Mouse (Mus musculus) cortical plate, adult 2 months (tissue): ENCODE results near the gene Nin. TPM values are rescaled to one million over a fixed set of nuclear protein-coding genes. Genes with fewer than 3 reads are reported as not detected.

Experiments
- H3K27ac ChIP-seq: fragments of 200-500 bp; 2 replicates; pipeline ENCODE4 v1.5.1; 2012; ENCODE audit warnings: low read length, control low read depth, inconsistent platforms; ENCODE audit not compliant: insufficient read depth
- H3K4me1 ChIP-seq: fragments of 200-500 bp; 2 replicates; pipeline ENCODE4 v1.6.1; 2011; ENCODE audit warnings: low read length; ENCODE audit not compliant: control insufficient read depth, insufficient read depth
- H3K4me3 ChIP-seq: fragments of 200-500 bp; 2 replicates; pipeline ENCODE4 v1.5.1; 2011; ENCODE audit warnings: mild to moderate bottlenecking, low read length, control low read depth; ENCODE audit not compliant: insufficient read depth
- CTCF ChIP-seq: fragments of 200-500 bp; IDR thresholded peaks from 2 replicates; pipeline ENCODE4 v1.5.1; 2011; ENCODE audit warnings: mild to moderate bottlenecking, control low read depth, low read length; ENCODE audit not compliant: insufficient read depth; ENCODE audit errors: extremely low read depth
- POLR2A ChIP-seq: fragments of 200-500 bp; IDR thresholded peaks from 2 replicates; pipeline ENCODE4 v1.6.1; 2011; ENCODE audit warnings: mild to moderate bottlenecking, low read length, control low read depth; ENCODE audit not compliant: insufficient read depth; ENCODE audit errors: extremely low read depth
- polyA plus RNA-seq: library from polyadenylated mRNA; depleted of rRNA; stranded (reverse); fragments of >200 nt; gene quantifications from 2 replicates; pipeline ENCODE4 v1.2.3, GENCODE M21; 2012

Nin gene
- polyA plus RNA-seq, 1 experiment: 31.2 TPM

GRCm38 (mm10) chr12:69995382-69995781 lies 118.1 kb downstream of the Nin start:
- no peak overlapping the region for H3K27ac ChIP-seq
- no peak overlapping the region for H3K4me3 ChIP-seq
- TF ChIP-seq POLR2A: no peak
- no peak for TF ChIP-seq CTCF
- H3K4me1 ChIP-seq: no peaks in the 10 kb centered on the region

GRCm38 (mm10) chr12:69986786-69987497 lies 126.6 kb downstream of the Nin start, which contains the start of gene Sav1:
TSS of gene Sav1 (minus strand) at chr12:69987002.
- Histone ChIP-seq H3K27ac (peak within 1 kb of the TSS; percentile 82), H3K4me3 (peak within 1 kb of the TSS; percentile 91), H3K4me1 (peaks cover 2% of the 10 kb centered on the region; the same call in 1 of the 2 replicates)
- peak; percentile 66 for TF ChIP-seq POLR2A
- TF ChIP-seq CTCF: no peak

- H3K27ac ChIP-seq: peak overlapping the region; percentile 75
- peaks cover 2% of the 10 kb centered on the region; the same call in 1 of the 2 replicates for H3K4me1 ChIP-seq
- TF ChIP-seq POLR2A: no peak
- TF ChIP-seq CTCF: no peak
- H3K4me3 ChIP-seq: peak overlapping the region; percentile 91
Measured at GRCm38 (mm10) chr12:69986241-69986762, 127.2 kb downstream of the Nin start.

- Histone ChIP-seq H3K4me1 (peaks cover 2% of the 10 kb centered on the region; the same call in 1 of the 2 replicates), H3K4me3 (no peak overlapping the region), H3K27ac (no peak overlapping the region)
- TF ChIP-seq POLR2A (no peak), CTCF (no peak)
Measured at GRCm38 (mm10) chr12:69985546-69985945, 128.0 kb downstream of the Nin start.

- Histone ChIP-seq H3K4me1 (peaks cover 2% of the 10 kb centered on the region; the same call in 1 of the 2 replicates), H3K4me3 (no peak overlapping the region), H3K27ac (no peak overlapping the region)
- TF ChIP-seq CTCF (peak; percentile 37; the same call in 1 of the 2 replicates), POLR2A (no peak)
Measured at GRCm38 (mm10) chr12:69982874-69983273, 130.6 kb downstream of the Nin start.

GRCm38 (mm10) chr12:69977376-69977998 lies 136.0 kb downstream of the Nin start:
- Histone ChIP-seq H3K4me3 (no peak overlapping the region), H3K4me1 (peaks cover 3% of the 10 kb centered on the region; the same call in 1 of the 2 replicates), H3K27ac (no peak overlapping the region)
- TF ChIP-seq POLR2A: no peak
- TF ChIP-seq CTCF: no peak

GRCm38 (mm10) chr12:69976688-69977087 lies 136.8 kb downstream of the Nin start:
- TF ChIP-seq CTCF (no peak), POLR2A (no peak)
- no peak overlapping the region for H3K4me3 ChIP-seq
- H3K4me1 ChIP-seq: peaks cover 3% of the 10 kb centered on the region; the same call in 1 of the 2 replicates
- H3K27ac ChIP-seq: no peak overlapping the region

- H3K4me3 ChIP-seq: no peak overlapping the region
- H3K27ac ChIP-seq: no peak overlapping the region
- H3K4me1 ChIP-seq: peaks cover 3% of the 10 kb centered on the region
- TF ChIP-seq CTCF (no peak), POLR2A (no peak)
Measured at GRCm38 (mm10) chr12:69973666-69974065, 139.9 kb downstream of the Nin start.

GRCm38 (mm10) chr12:69968154-69968553 lies 145.4 kb downstream of the Nin start:
- H3K4me3 ChIP-seq: no peak overlapping the region

More at GRCm38 (mm10) chr12:69968154-69968553, 145.4 kb downstream of the Nin start:
- no peak overlapping the region for H3K27ac ChIP-seq
- no peak for TF ChIP-seq CTCF
- no peak for TF ChIP-seq POLR2A
- no peaks in the 10 kb centered on the region; the same call in 1 of the 2 replicates for H3K4me1 ChIP-seq
